Mouse (Mus musculus): ENCODE data around the gene Arntl2.
A peak's percentile ranks its signal among the peaks of the same experiment; 100 is the strongest.

Arntl2 gene

DNA sequence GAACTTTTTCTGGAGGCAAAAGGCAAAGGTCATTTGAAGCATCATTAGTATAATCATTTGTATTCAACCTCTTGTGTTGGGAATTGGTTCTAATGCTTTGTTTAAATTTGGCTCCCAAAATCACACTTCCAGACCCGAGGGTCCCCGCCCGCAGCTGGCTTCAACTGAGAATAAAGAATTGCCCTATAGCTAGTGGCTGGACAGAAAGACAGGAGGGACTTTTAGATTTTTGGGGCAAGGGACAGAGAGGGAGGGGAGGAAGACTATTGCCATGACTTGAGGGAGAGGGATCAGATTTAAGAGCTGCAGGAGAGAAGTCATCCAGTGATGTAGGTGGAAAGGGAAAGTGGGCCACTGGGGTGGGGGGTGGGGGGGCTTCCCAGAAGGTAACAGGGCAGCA is 14.3 kb upstream of the Arntl2 start:
- no peak for DNase-seq (ENCODE audit: low spot score in 2 of 2)

- no peak for DNase-seq (ENCODE audit: low spot score in 2 of 2)
These were observed 2.3 kb upstream of the Arntl2 start for GRCm38 (mm10) chr6:146793527-146793926.

GRCm38 (mm10) chr6:146795166-146795923 is 510 bp upstream of the Arntl2 start:
- no peak for DNase-seq (ENCODE audit: low spot score in 2 of 2)

DNA sequence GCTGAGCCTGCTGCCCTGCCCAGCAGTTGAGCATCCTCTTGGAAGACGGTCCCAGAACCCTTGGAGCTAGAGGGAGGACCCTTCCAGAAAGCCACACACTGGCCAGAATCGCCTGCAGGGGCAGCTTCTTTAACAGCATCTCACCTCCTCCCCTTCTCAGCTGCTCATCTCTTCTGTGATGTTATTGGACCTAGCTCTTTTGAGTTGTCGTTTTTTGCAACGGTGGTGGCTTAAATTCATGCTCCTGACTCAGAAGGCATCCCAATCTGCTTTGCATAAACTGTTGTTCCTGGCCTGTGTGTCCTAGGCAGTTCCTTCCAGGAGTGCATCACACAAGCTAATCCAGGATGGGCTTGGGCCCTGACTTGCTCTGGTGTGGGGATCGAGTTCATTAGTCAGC is 1.6 kb downstream of the Arntl2 start:
- no peak for DNase-seq (ENCODE audit: low spot score in 2 of 2)

DNA sequence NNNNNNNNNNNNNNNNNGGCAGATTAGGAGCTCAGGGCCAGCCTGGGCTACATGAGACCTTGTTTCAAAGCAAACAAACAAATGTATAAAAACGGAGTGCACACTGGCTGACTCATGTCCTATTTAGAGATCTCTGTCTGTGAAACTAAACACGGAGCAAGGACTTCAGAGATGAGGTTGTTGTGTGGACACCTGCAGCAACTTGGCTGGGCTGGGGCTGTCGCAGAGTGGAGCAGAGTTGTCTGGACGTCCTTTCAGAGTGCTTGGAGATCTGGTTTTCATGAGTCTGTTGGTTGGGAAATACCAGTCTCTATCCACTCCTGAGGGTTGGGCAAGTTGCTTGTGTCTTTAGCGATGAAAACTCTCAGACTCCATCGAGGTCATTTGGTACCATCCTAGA is 14.1 kb downstream of the Arntl2 start:
- no peak for DNase-seq (ENCODE audit: low spot score in 2 of 2)

GRCm38 (mm10) chr6:146813007-146813406 is 17.2 kb downstream of the Arntl2 start:
- no peak for DNase-seq (ENCODE audit: low spot score in 2 of 2)

GRCm38 (mm10) chr6:146820177-146820965 is 24.5 kb downstream of the Arntl2 start:
- DNase-seq (ENCODE audit: low spot score in 2 of 2): no peak

DNA sequence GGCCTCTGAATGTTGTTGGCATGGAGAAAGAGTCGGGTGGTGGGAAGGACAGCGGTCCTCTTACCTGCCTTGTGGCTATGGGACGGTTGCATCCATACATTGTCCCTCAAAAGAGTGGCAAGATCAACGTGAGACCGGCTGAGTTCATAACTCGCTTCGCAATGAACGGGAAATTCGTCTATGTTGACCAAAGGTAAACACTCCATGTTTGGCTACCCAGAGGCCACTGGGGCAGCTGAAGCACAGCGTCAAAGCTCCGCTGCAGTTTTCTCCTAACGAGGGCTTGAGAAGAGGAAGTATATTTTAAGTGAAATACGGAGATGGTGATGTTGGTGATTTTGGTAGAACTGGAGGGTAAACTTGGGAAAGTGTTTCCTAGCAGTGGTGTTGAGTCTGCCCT is 26.1 kb downstream of the Arntl2 start:
- DNase-seq (ENCODE audit: low spot score in 2 of 2): no peak

DNA sequence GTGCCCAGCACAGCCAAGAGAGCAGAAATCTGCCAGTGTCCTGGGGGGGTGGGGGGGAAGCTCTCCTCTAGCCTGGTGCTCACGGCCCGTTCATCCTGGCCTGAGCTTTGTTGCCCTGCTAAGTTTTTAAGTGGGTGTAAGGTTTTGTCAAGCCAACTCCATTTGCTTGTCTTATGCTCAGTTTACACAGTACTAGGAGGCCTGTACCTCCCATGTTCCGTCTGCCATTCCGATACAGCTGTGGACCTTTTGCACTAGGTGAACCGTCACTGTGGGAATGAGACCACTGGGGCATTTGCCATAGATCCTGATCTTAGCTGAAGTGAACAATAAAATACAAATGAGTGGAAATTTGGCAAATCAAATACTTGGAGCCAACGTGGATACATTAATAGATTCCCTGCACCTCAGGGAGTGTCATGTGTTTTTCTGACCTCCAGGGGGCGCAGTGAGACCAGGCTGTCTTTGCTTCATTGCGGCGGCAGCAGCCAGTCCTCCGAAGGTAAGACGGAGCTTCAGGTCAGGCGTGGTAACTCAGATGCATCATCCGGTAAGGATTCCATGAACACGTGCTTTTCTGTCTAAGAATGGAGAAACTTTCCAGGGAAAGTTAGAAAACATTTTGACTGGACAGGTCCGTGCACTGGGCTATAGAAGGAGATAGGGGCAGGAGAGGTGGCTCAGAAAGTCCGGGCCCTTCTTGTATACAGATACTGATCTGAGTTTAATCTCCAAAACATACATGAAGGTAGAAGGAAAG is 29.1 kb downstream of the Arntl2 start:
- peak; percentile 38 to 64 for DNase-seq (ENCODE audit: low spot score in 2 of 2)

- no peak for DNase-seq (ENCODE audit: low spot score in 2 of 2)
These were observed 29.6 kb downstream of the Arntl2 start for GRCm38 (mm10) chr6:146825487-146825773.

- no peak for DNase-seq (ENCODE audit: low spot score in 2 of 2)
These were observed 35.5 kb downstream of the Arntl2 start for GRCm38 (mm10) chr6:146831320-146831719.

DNA sequence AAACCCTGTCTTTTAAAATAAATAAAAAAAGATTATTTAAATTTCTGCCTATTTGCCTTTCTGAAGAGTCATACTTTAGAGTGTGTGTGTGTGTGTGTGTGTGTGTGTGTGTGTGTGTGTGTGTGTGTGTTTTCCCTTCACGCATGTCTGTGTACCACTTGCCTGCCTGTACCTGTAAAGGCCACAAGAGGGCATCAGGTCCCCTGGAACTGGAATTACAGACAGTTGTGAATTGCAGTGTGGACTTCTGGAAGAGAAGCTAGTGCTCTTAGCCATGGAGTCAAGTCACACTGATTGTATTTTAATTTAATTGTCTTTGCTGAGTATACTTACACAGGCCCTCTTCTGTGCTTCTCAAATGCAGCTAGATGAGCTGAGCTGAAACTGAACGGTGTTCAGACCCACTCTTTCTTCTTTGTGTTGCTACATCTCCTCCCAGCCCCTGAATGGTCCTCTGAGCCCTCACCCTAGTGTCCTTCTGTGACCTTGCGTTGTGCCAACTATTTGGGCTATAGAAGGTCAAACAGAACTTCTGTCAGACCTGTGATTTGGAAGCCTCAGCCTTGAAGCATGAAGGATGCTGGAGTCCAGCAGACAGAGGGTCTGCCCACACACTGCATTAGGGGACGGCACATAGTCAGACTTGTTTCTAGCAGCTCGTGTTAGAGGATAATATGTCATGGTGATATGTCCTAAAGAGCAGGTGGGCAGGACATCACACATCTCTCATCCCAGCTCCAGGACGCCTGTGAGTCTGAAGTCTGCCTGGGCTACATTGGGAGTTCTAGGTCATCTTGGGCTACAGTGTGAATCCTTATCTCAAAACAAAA is 37.8 kb downstream of the Arntl2 start:
- peak; percentile 19 to 44 for DNase-seq (ENCODE audit: low spot score in 2 of 2)

- no peak for DNase-seq (ENCODE audit: low spot score in 2 of 2)
These were observed 38.5 kb downstream of the Arntl2 start for GRCm38 (mm10) chr6:146834342-146834741.

DNA sequence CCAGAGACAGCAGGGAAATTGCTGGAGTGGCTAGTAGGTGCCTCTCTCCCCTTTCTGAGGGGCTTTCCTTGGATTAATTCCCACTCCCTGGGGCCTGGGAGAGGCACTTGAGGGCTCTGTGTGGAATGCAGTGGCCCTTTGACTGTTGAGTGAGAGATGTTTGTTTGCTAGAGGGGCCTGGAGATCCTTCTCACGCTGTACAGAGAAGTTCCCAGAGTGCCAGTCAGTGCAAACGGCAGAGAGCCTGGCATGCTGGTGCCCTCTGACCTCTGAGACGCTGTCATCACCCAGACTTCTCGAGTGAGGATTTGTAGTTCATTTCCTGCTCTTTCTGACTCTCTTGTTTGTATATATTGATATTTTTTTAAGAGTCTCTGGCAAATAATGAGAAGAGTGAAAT is 39.9 kb downstream of the Arntl2 start:
- no peak for DNase-seq (ENCODE audit: low spot score in 2 of 2)

DNA sequence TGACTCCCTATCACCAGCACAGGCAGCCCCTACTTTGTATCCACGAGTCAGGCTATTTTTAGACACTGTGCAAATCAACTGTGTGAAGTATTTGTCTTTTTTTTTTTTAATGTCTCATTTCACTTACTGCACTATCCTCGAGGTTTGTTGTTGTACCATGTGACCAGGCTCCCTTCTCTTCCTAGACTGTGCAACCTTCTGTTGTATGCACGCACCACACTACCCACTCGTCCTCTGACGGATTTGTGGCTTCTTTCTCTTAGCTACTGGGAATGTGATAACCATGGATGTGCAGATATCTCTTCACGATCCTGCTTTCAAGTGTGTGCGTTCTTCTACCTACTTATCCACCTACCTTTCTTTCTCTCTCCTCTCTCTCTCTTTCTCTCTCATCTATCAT is 41.5 kb downstream of the Arntl2 start:
- no peak for DNase-seq (ENCODE audit: low spot score in 2 of 2)

GRCm38 (mm10) chr6:146838366-146838765 is 42.5 kb downstream of the Arntl2 start:
- no peak for DNase-seq (ENCODE audit: low spot score in 2 of 2)

- no peak for DNase-seq (ENCODE audit: low spot score in 2 of 2)
These were observed 43.0 kb downstream of the Arntl2 start for GRCm38 (mm10) chr6:146838863-146839262.

GRCm38 (mm10) chr6:146844867-146845266 is 49.0 kb downstream of the Arntl2 start:
- no peak for DNase-seq (ENCODE audit: low spot score in 2 of 2)

- DNase-seq (ENCODE audit: low spot score in 2 of 2): no peak
These were observed 49.5 kb downstream of the Arntl2 start for GRCm38 (mm10) chr6:146845347-146845746.

GRCm38 (mm10) chr6:146845961-146846750 is 50.3 kb downstream of the Arntl2 start:
- DNase-seq (ENCODE audit: low spot score in 2 of 2): no peak

- no peak for DNase-seq (ENCODE audit: low spot score in 2 of 2)
These were observed 51.5 kb downstream of the Arntl2 start for GRCm38 (mm10) chr6:146847402-146847801.

All from frontal cortex, postnatal 10 days (tissue).